Mouse (Mus musculus) small intestine, adult 2 months (tissue): ENCODE data around the gene Pard6b.

Experiments used
- CTCF ChIP-seq: fragments of 200-500 bp; IDR thresholded peaks from 2 replicates; pipeline ENCODE4 v1.5.1; 2012; ENCODE audit warnings: low read depth, mild to moderate bottlenecking, control low read depth, inconsistent platforms, low read length, moderate library complexity, mixed read lengths; ENCODE audit not compliant: insufficient replicate concordance, insufficient read length; ENCODE audit errors: extremely low read depth
- POLR2A ChIP-seq: fragments of 200-500 bp; IDR thresholded peaks from 2 replicates; pipeline ENCODE4 v1.6.1; 2012; ENCODE audit warnings: low read depth, mild to moderate bottlenecking, control low read depth, inconsistent platforms, low read length, moderate library complexity

DNA sequence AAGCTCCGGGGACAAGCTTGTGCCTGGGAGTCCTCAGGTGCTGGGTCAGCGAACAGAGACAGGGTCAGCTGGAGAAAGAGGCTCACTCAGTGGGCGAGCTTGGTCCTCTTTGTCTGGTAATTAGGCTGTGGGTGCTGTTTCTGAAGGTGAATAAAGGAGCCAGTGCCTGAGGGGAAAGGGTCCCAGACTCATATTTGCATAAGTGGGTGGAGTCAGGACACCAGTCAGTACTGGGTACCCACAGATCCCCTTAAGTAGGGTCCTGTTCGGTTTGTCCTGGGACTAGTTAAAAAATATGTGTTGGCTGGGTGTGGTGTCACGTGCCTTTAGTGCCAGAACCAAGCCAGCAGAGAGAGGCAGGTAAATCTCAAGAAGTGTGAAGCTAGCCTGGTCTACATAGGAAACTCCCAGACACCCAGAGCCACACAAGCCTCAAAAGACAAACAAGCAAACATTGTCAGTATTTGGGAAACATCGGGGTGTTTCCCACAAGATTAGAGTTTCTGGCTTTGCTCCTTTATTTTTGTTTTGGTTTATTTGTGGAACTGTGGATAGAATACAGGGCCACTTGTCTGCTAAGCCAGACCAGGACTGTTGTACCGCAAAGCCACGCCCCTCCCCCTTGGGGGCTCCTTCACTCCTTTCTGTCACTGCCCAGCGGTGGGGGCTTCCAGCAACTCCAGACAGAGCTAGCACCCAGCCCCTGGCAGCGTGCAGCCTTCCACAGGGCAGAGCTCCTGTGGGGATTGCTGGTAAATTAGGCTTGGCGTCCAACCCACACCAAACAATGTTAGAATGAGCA is 44.7 kb downstream of the Pard6b start:
- TF ChIP-seq POLR2A (no peak), CTCF (no peak)
